Mouse (Mus musculus) limb, embryonic 14.5 days (tissue): ENCODE results near the gene Nsmce3. TPM values are rescaled to one million over a fixed set of nuclear protein-coding genes. Genes with fewer than 3 reads are reported as not detected.

Experiments used
- ATAC-seq: fragments of 200-750 bp; cut with Nextera tagmentation; 2 replicates; pipeline ENCODE4 v1.8.0; 2017; ENCODE audit warnings: low read depth, moderate number of reproducible peaks, moderate TSS enrichment; ENCODE audit not compliant: low FRiP score
- DNase-seq: peaks from one replicate; pipeline ENCODE4 v3.0.0-alpha.2; 2015; ENCODE audit warnings: low spot score
- H3K27ac ChIP-seq: fragments of 300-500 bp; sonication (generic); replicated peaks from 2 replicates; pipeline ENCODE4 v1.5.1; 2014; ENCODE audit warnings: low read depth, mild to moderate bottlenecking, low read length, moderate library complexity, mixed read lengths
- H3K27me3 ChIP-seq: fragments of 300-500 bp; sonication (generic); 2 replicates; pipeline ENCODE4 v1.6.1; 2014; ENCODE audit warnings: low read length, mixed read lengths; ENCODE audit not compliant: control insufficient read depth, insufficient read depth
- H3K36me3 ChIP-seq: fragments of 300-500 bp; sonication (generic); 2 replicates; pipeline ENCODE4 v1.6.1; 2014; ENCODE audit warnings: mild to moderate bottlenecking, low read length, moderate library complexity, mixed read lengths; ENCODE audit not compliant: control insufficient read depth, insufficient read depth
- H3K4me1 ChIP-seq: fragments of 300-500 bp; sonication (generic); 2 replicates; pipeline ENCODE4 v1.6.1; 2014; ENCODE audit warnings: antibody characterized with exemption, low read length, mixed read lengths; ENCODE audit not compliant: control insufficient read depth, insufficient read depth
- H3K4me2 ChIP-seq: fragments of 300-500 bp; sonication (generic); replicated peaks from 2 replicates; pipeline ENCODE4 v1.6.1; 2014; ENCODE audit warnings: low read depth, mild to moderate bottlenecking, low read length, moderate library complexity; ENCODE audit not compliant: severe bottlenecking
- H3K4me3 ChIP-seq: fragments of 300-500 bp; sonication (generic); replicated peaks from 2 replicates; pipeline ENCODE4 v1.5.1; 2014; ENCODE audit warnings: low read length
- H3K9ac ChIP-seq: fragments of 300-500 bp; sonication (generic); 2 replicates; pipeline ENCODE4 v1.6.1; 2014; ENCODE audit warnings: mild to moderate bottlenecking, low read depth, low read length, moderate library complexity; ENCODE audit not compliant: severe bottlenecking
- H3K9me3 ChIP-seq: fragments of 300-500 bp; sonication (generic); 2 replicates; pipeline ENCODE4 v1.6.1; 2016; ENCODE audit warnings: low read length; ENCODE audit not compliant: control insufficient read depth
- POLR2A ChIP-seq: fragments of 200-500 bp; IDR thresholded peaks from 2 replicates; pipeline ENCODE4 v1.8.0; 2012; ENCODE audit warnings: inconsistent platforms, mild to moderate bottlenecking, moderate library complexity, borderline replicate concordance; ENCODE audit not compliant: insufficient read depth, insufficient read length; ENCODE audit errors: extremely low read depth
- WGBS: fragments of 180-500 bp; shearing (Covaris S2); extraction: QIAGEN DNeasy Blood & Tissue Kit; methylation state at CpG from one replicate; pipeline ENCODE4 v1.1.7; 2014; 5-methylcytosine and 5-hydroxymethylcytosine counted together
- polyA plus RNA-seq, 2 experiments: library from polyadenylated mRNA; depleted of rRNA in 1 of 2; stranded (reverse) in 1 of 2; unstranded in 1 of 2; fragments of >200 nt; fragmentation: Nextera tagmentation in 1 of 2; extraction: Ambion mirVana in 1 of 2; gene quantifications; 2 replicates each; pipeline versions ENCODE4 v1.2.1 to v1.2.3; 2012 to 2014

Nsmce3 gene
- polyA plus RNA-seq, 2 experiments, result 7.1 to 11.3 TPM

- ATAC-seq (no peak), DNase-seq (peak; percentile 55)
- Histone ChIP-seq H3K36me3 (no peaks in the 10 kb centered on the region), H3K9ac (no peak overlapping the region), H3K9me3 (no peaks in the 10 kb centered on the region), H3K27ac (no peak overlapping the region), H3K4me3 (no peak overlapping the region), H3K4me1 (peaks cover 6% of the 10 kb centered on the region; the same call in 1 of the 2 replicates), H3K27me3 (no peaks in the 10 kb centered on the region), H3K4me2 (no peak overlapping the region; the same call in 1 of the 2 replicates)
- WGBS, result 53% methylated on average over 5 of the region's 10 CpGs
- TF ChIP-seq POLR2A, result no peak
These were observed 17.3 kb downstream of the Nsmce3 start for GRCm38 (mm10) chr7:64855389-64855927.

DNA sequence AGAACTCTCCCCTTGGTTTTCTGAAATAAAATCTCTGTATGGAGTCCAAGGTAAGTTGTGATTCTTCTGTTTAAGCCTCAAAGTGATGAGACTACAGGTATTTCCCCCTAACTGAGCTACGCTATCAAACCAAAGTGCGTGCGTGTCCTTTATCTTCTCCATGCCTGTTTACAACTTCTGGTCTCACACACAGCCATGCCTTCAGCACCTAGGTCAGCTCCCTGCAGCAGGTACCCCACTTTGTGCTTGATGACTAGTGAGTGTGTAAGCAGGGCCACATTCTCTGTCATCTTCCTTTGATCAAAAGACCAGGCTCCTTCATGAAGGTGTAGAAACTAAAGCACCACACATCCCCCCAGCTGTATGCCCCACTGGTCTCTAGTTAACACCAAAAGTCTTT lies 22.0 kb downstream of the Nsmce3 start:
- Histone ChIP-seq H3K9me3 (no peaks in the 10 kb centered on the region), H3K9ac (no peak overlapping the region), H3K27me3 (no peaks in the 10 kb centered on the region), H3K4me3 (no peak overlapping the region), H3K36me3 (no peaks in the 10 kb centered on the region), H3K4me2 (no peak overlapping the region), H3K4me1 (no peaks in the 10 kb centered on the region), H3K27ac (no peak overlapping the region)
- no peak for TF ChIP-seq POLR2A
- ATAC-seq (no peak), DNase-seq (peak; percentile 49)
- WGBS, result 27% methylated on average over 3 of the region's 3 CpGs

DNA sequence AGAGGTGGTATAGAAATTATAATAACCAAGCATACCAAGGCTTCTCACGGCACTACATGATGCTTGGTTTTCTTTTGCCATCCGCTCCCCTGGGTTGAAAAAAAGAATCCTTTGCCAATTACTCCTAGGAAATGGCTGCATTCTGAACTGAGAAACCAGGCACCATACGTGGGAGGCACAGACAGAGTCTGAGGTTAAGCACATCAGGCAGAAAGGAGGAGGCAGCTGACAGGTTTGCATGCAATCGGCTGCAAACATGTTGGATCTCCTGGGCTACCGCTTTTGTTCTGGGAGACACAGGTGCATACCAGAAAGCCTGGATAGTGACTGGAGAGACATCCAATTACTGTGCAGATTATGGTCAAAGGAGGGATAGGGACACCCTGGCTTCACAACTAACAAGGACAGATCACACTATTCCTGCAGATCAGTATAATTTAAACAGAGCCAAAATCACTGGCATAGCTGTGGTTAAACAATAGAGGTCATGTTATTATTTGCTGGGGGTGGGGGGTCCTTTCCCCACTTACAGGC lies 25.4 kb downstream of the Nsmce3 start:
- Histone ChIP-seq H3K27ac (no peak overlapping the region), H3K4me2 (no peak overlapping the region), H3K4me1 (no peaks in the 10 kb centered on the region), H3K27me3 (no peaks in the 10 kb centered on the region), H3K9ac (no peak overlapping the region), H3K9me3 (no peaks in the 10 kb centered on the region), H3K4me3 (no peak overlapping the region), H3K36me3 (no peaks in the 10 kb centered on the region)
- ATAC-seq, result no peak
- no peak for TF ChIP-seq POLR2A
- no peak for DNase-seq
- 79% methylated on average over 5 of the region's 5 CpGs for WGBS

- 83% methylated on average over 3 of the region's 3 CpGs for WGBS
- H3K4me1 ChIP-seq, result no peaks in the 10 kb centered on the region
- H3K27me3 ChIP-seq, result no peaks in the 10 kb centered on the region
- no peaks in the 10 kb centered on the region for H3K36me3 ChIP-seq
- H3K4me3 ChIP-seq, result no peak overlapping the region
- peak; percentile 16 for DNase-seq
- no peak for ATAC-seq
- H3K9me3 ChIP-seq, result no peaks in the 10 kb centered on the region
- H3K27ac ChIP-seq, result no peak overlapping the region
- H3K4me2 ChIP-seq, result no peak overlapping the region
- no peak overlapping the region for H3K9ac ChIP-seq
- TF ChIP-seq POLR2A, result no peak
These were observed 26.7 kb downstream of the Nsmce3 start for GRCm38 (mm10) chr7:64846061-64846460.

- Histone ChIP-seq H3K9ac (no peak overlapping the region), H3K36me3 (no peaks in the 10 kb centered on the region), H3K4me1 (peaks cover 8% of the 10 kb centered on the region), H3K9me3 (no peaks in the 10 kb centered on the region), H3K27ac (no peak overlapping the region), H3K4me3 (no peak overlapping the region), H3K27me3 (no peaks in the 10 kb centered on the region), H3K4me2 (no peak overlapping the region)
- ATAC-seq (no peak), DNase-seq (no peak)
- 29% methylated on average over 10 of the region's 10 CpGs for WGBS
- no peak for TF ChIP-seq POLR2A
These were observed 31.7 kb downstream of the Nsmce3 start for GRCm38 (mm10) chr7:64840946-64841659.
